Mouse (Mus musculus): ENCODE data around the gene Pip4k2b. TPM values are rescaled to one million over a fixed set of nuclear protein-coding genes. Genes with fewer than 3 reads are reported as not detected.

Gene Pip4k2b
- total RNA-seq, 1 experiment from 2014 or later, result 28.7 TPM

GRCm38 (mm10) chr11:97677842-97678241 lies 66.7 kb downstream of the Pip4k2b start:
- ATAC-seq (replicated peaks; ENCODE audit: insufficient number of reproducible peaks, low FRiP score, low TSS enrichment, poor library complexity, severe bottlenecking), result no peak

- no peak for ATAC-seq (replicated peaks; ENCODE audit: insufficient number of reproducible peaks, low FRiP score, low TSS enrichment, poor library complexity, severe bottlenecking)
Observed at GRCm38 (mm10) chr11:97677381-97677780, 67.1 kb downstream of the Pip4k2b start.

GRCm38 (mm10) chr11:97676050-97676754 lies 68.3 kb downstream of the Pip4k2b start:
- ATAC-seq (replicated peaks; ENCODE audit: insufficient number of reproducible peaks, low FRiP score, low TSS enrichment, poor library complexity, severe bottlenecking), result no peak

GRCm38 (mm10) chr11:97673148-97673547 lies 71.4 kb downstream of the Pip4k2b start:
- ATAC-seq (replicated peaks; ENCODE audit: insufficient number of reproducible peaks, low FRiP score, low TSS enrichment, poor library complexity, severe bottlenecking), result no peak

GRCm38 (mm10) chr11:97671177-97671527 lies 73.4 kb downstream of the Pip4k2b start:
- ATAC-seq (replicated peaks; ENCODE audit: insufficient number of reproducible peaks, low FRiP score, low TSS enrichment, poor library complexity, severe bottlenecking), result no peak

- no peak for ATAC-seq (replicated peaks; ENCODE audit: insufficient number of reproducible peaks, low FRiP score, low TSS enrichment, poor library complexity, severe bottlenecking)
Observed at GRCm38 (mm10) chr11:97670234-97671176, 74.0 kb downstream of the Pip4k2b start.

- ATAC-seq (replicated peaks; ENCODE audit: insufficient number of reproducible peaks, low FRiP score, low TSS enrichment, poor library complexity, severe bottlenecking), result no peak
Observed at GRCm38 (mm10) chr11:97669829-97670228, 74.7 kb downstream of the Pip4k2b start.

- no peak for ATAC-seq (replicated peaks; ENCODE audit: insufficient number of reproducible peaks, low FRiP score, low TSS enrichment, poor library complexity, severe bottlenecking)
Observed at GRCm38 (mm10) chr11:97669268-97669667, 75.2 kb downstream of the Pip4k2b start.

GRCm38 (mm10) chr11:97668160-97668559 lies 76.3 kb downstream of the Pip4k2b start:
- no peak for ATAC-seq (replicated peaks; ENCODE audit: insufficient number of reproducible peaks, low FRiP score, low TSS enrichment, poor library complexity, severe bottlenecking)

- ATAC-seq (replicated peaks; ENCODE audit: insufficient number of reproducible peaks, low FRiP score, low TSS enrichment, poor library complexity, severe bottlenecking), result no peak
Observed at GRCm38 (mm10) chr11:97666794-97667193, 77.7 kb downstream of the Pip4k2b start.

GRCm38 (mm10) chr11:97666221-97666620 lies 78.3 kb downstream of the Pip4k2b start:
- no peak for ATAC-seq (replicated peaks; ENCODE audit: insufficient number of reproducible peaks, low FRiP score, low TSS enrichment, poor library complexity, severe bottlenecking)

GRCm38 (mm10) chr11:97665431-97665830 lies 79.1 kb downstream of the Pip4k2b start:
- no peak for ATAC-seq (replicated peaks; ENCODE audit: insufficient number of reproducible peaks, low FRiP score, low TSS enrichment, poor library complexity, severe bottlenecking)

Other genes starting within 250 kb of the Pip4k2b start
- gene 4933428G20Rik, start 244.4 kb downstream of the Pip4k2b start, total RNA-seq (2017), result not detected in 3 replicates
- gene Srcin1, start 168.5 kb downstream of the Pip4k2b start, total RNA-seq (2017), result 0.10 to 0.58 TPM (median 0.21 TPM) in 3 replicates
- gene Epop, start 115.0 kb downstream of the Pip4k2b start, total RNA-seq (2017), result 0.75 to 1.8 TPM (median 0.95 TPM) in 3 replicates
- gene Mllt6, start 81.3 kb downstream of the Pip4k2b start, total RNA-seq (2017), result 34.4 to 77.7 TPM (median 40.4 TPM) in 3 replicates
- 5.8 to 19.1 TPM (median 6.2 TPM) in 3 replicates for gene Cisd3, start 58.9 kb downstream of the Pip4k2b start, total RNA-seq (2017)
- 0.85 to 4.5 TPM in 2 of 3 replicates, not detected in the other for gene Pcgf2, start 44.2 kb downstream of the Pip4k2b start, total RNA-seq (2017)
- gene Psmb3, start 41.3 kb downstream of the Pip4k2b start, total RNA-seq (2017), result 137 to 160 TPM (median 146 TPM) in 3 replicates
- 42.0 to 49.3 TPM (median 43.5 TPM) in 3 replicates for gene Cwc25, start 21.9 kb upstream of the Pip4k2b start, total RNA-seq (2017)
- not detected in 3 replicates for gene 1700001P01Rik, start 31.2 kb upstream of the Pip4k2b start, total RNA-seq (2017)
- gene Rpl23, start 37.7 kb upstream of the Pip4k2b start, total RNA-seq (2017), result 1,225 to 1,795 TPM (median 1,736 TPM) in 3 replicates
- gene Lasp1, start 54.3 kb upstream of the Pip4k2b start, total RNA-seq (2017), result 199 to 392 TPM (median 246 TPM) in 3 replicates
- gene B230217C12Rik, start 96.1 kb upstream of the Pip4k2b start, total RNA-seq (2017), result 0.96 to 3.0 TPM in 2 of 3 replicates, not detected in the other
- gene Fbxo47, start 139.4 kb upstream of the Pip4k2b start, total RNA-seq (2017), result 0.53 to 2.1 TPM (median 1.5 TPM) in 3 replicates
- gene Plxdc1, start 241.7 kb upstream of the Pip4k2b start, total RNA-seq (2017), result 1.6 to 2.8 TPM (median 2.4 TPM) in 3 replicates

Data from monocyte, adult 5-6 weeks (primary cell).